Mouse (Mus musculus) myocyte (in vitro differentiated cells): ENCODE data around the gene Nap1l1.

Experiments used
- MAX ChIP-seq: IDR thresholded peaks from one replicate; pipeline ENCODE4 v1.6.1; 2011; ENCODE audit warnings: low read depth, mild to moderate bottlenecking, control low read depth
- POLR2A ChIP-seq: IDR thresholded peaks from one replicate; pipeline ENCODE4 v1.6.1; 2011; ENCODE audit warnings: low read depth, mild to moderate bottlenecking, control low read depth, moderate library complexity; ENCODE audit not compliant: insufficient read length

DNA sequence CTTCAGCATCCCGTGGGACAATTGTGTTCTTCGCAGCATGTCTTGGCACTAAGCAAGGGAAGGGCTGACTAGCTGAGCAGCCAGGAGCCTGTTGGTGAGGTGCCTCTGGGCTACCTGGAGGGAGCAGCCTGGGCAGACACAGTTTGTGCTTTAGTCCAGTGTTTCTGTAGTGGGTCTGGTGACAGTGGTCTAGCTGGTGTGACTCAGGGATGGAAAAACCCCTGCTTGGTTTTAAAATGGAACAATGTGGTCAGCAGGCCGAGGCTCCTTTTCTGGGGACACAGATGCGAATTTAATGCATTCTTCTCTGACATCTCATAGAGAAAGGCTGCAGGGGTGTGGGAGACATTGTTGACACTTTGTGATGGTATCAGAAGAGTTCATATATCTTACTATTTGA, 49.2 kb downstream of the Nap1l1 start:
- TF ChIP-seq MAX (no peak), POLR2A (no peak)
